ENCODE assay signal across 29 mouse cellular contexts in genomic region chr11:35559386-35559785, GRCm38 (mm10).
DNase-seq lines count a peak whose midpoint lies in the region; ATAC-seq lines count a peak whose summit lies in the region.
"Had no signal": no experiment of that assay in that cellular context is flagged by ENCODE, and none has a peak within 500 bp of the region (broad histone marks: within the 10 kb centered on the region; RNA-seq: fewer than 3 reads in every experiment).

No protein-coding gene starts in this region.

- no peaks in the 10 kb centered on the region for H3K9me3 ChIP-seq in forebrain, embryonic 14.5 days (replicated peaks; ENCODE audit: control insufficient read depth, low read length)
- no peaks in the 10 kb centered on the region for H3K9me3 ChIP-seq in forebrain, embryonic 11.5 days (ENCODE audit: control insufficient read depth, low read length)
- no peaks in the 10 kb centered on the region for H3K9me3 ChIP-seq in limb, embryonic 12.5 days
- no peaks in the 10 kb centered on the region for H3K9me3 ChIP-seq in limb, embryonic 10.5 days (replicated peaks)
- H3K9me3 ChIP-seq in midbrain, embryonic 10.5 days (replicated peaks) = no peaks in the 10 kb centered on the region
- H3K9me3 ChIP-seq in midbrain, embryonic 14.5 days (ENCODE audit: control insufficient read depth, low read length) = no peaks in the 10 kb centered on the region
- H3K9me3 ChIP-seq: embryonic facial prominence, embryonic 13.5 days; embryonic facial prominence, embryonic 15.5 days; forebrain, embryonic 10.5 days; forebrain, embryonic 13.5 days had no signal

- no peaks in the 10 kb centered on the region for H3K36me3 ChIP-seq in forebrain, embryonic 14.5 days (ENCODE audit: control insufficient read depth, insufficient read depth, low read length)
- H3K36me3 ChIP-seq in forebrain, embryonic 11.5 days (ENCODE audit: control insufficient read depth, insufficient read depth, low read length) = no peaks in the 10 kb centered on the region
- H3K36me3 ChIP-seq in limb, embryonic 12.5 days = no peaks in the 10 kb centered on the region
- no peaks in the 10 kb centered on the region for H3K36me3 ChIP-seq in limb, embryonic 10.5 days
- H3K36me3 ChIP-seq in midbrain, embryonic 10.5 days = no peaks in the 10 kb centered on the region
- no peaks in the 10 kb centered on the region for H3K36me3 ChIP-seq in midbrain, embryonic 14.5 days (ENCODE audit: control insufficient read depth, insufficient read depth, low read length)
- H3K36me3 ChIP-seq: embryonic facial prominence, embryonic 13.5 days; embryonic facial prominence, embryonic 15.5 days; forebrain, embryonic 10.5 days; G1E had no signal

- H3K9ac ChIP-seq in forebrain, embryonic 14.5 days (ENCODE audit: low read length) = no peak overlapping the region
- no peak overlapping the region for H3K9ac ChIP-seq in forebrain, embryonic 11.5 days (ENCODE audit: low read length)
- H3K9ac ChIP-seq in limb, embryonic 12.5 days (replicated peaks) = 0 out of 2 replicates have a peak overlapping the region, but pooled peaks have one; percentile 23
- H3K9ac ChIP-seq in midbrain, embryonic 14.5 days (replicated peaks; ENCODE audit: low read length) = no peak overlapping the region
- H3K9ac ChIP-seq: embryonic facial prominence, embryonic 13.5 days; embryonic facial prominence, embryonic 15.5 days; forebrain, embryonic 13.5 days had no signal

- no peak overlapping the region for H3K4me2 ChIP-seq in forebrain, embryonic 14.5 days (ENCODE audit: low read length)
- H3K4me2 ChIP-seq in forebrain, embryonic 11.5 days (ENCODE audit: low read depth, low read length, severe bottlenecking) = no peak overlapping the region
- no peak overlapping the region for H3K4me2 ChIP-seq in limb, embryonic 12.5 days
- H3K4me2 ChIP-seq in midbrain, embryonic 14.5 days (ENCODE audit: low read length) = no peak overlapping the region
- H3K4me2 ChIP-seq: embryonic facial prominence, embryonic 13.5 days; embryonic facial prominence, embryonic 15.5 days; forebrain, embryonic 13.5 days had no signal

- 0 out of 2 replicates have a peak, but pooled peaks cover 3% of the 10 kb centered on the region for H3K4me1 ChIP-seq in forebrain, embryonic 14.5 days (ENCODE audit: control insufficient read depth, insufficient read depth, low read length)
- peaks cover 2% of the 10 kb centered on the region for H3K4me1 ChIP-seq in forebrain, embryonic 11.5 days (replicated peaks; ENCODE audit: control insufficient read depth, insufficient read depth, low read length)
- peaks cover 79% of the 10 kb centered on the region for H3K4me1 ChIP-seq in limb, embryonic 12.5 days (replicated peaks)
- peaks cover 60% of the 10 kb centered on the region for H3K4me1 ChIP-seq in limb, embryonic 10.5 days
- H3K4me1 ChIP-seq in midbrain, embryonic 10.5 days = peaks cover 34% of the 10 kb centered on the region
- H3K4me1 ChIP-seq in midbrain, embryonic 14.5 days (ENCODE audit: control insufficient read depth, insufficient read depth, low read length) = peaks cover 11% of the 10 kb centered on the region; the same call in 1 of the 2 replicates

- H3K27me3 ChIP-seq in forebrain, embryonic 14.5 days (replicated peaks; ENCODE audit: control insufficient read depth, insufficient read depth, low read length) = peaks cover 70% of the 10 kb centered on the region
- H3K27me3 ChIP-seq in forebrain, embryonic 11.5 days (ENCODE audit: control insufficient read depth, insufficient read depth, low read length) = peaks cover 8% of the 10 kb centered on the region; the same call in 1 of the 2 replicates
- no peaks in the 10 kb centered on the region for H3K27me3 ChIP-seq in limb, embryonic 12.5 days
- peaks cover 7% of the 10 kb centered on the region; the same call in 1 of the 2 replicates for H3K27me3 ChIP-seq in limb, embryonic 10.5 days (ENCODE audit: low read depth, poor library complexity, severe bottlenecking)
- peaks cover 57% of the 10 kb centered on the region for H3K27me3 ChIP-seq in midbrain, embryonic 10.5 days (ENCODE audit: low read depth, poor library complexity, severe bottlenecking)
- H3K27me3 ChIP-seq in midbrain, embryonic 14.5 days (ENCODE audit: control insufficient read depth, insufficient read depth, low read length) = no peaks in the 10 kb centered on the region
- H3K27me3 ChIP-seq: embryonic facial prominence, embryonic 13.5 days; embryonic facial prominence, embryonic 15.5 days had no signal

- H3K27ac ChIP-seq in forebrain, embryonic 14.5 days (ENCODE audit: low read depth, low read length) = no peak overlapping the region
- H3K27ac ChIP-seq in forebrain, embryonic 11.5 days (ENCODE audit: low read depth, low read length) = no peak overlapping the region
- peak overlapping the region; percentile 17; the same call in 1 of the 2 replicates for H3K27ac ChIP-seq in limb, embryonic 12.5 days
- no peak overlapping the region for H3K27ac ChIP-seq in limb, embryonic 10.5 days
- 0 out of 2 replicates have a peak overlapping the region, but pooled peaks have one; percentile 2 for H3K27ac ChIP-seq in midbrain, embryonic 10.5 days (replicated peaks)
- H3K27ac ChIP-seq in midbrain, embryonic 14.5 days (replicated peaks; ENCODE audit: low read depth, low read length) = no peak overlapping the region
- H3K27ac ChIP-seq: embryonic facial prominence, embryonic 13.5 days; embryonic facial prominence, embryonic 15.5 days; forebrain, embryonic 10.5 days; forebrain, embryonic 13.5 days had no signal

- ATAC-seq in forebrain, embryonic 14.5 days = no peak
- no peak for ATAC-seq in forebrain, embryonic 11.5 days (replicated peaks; ENCODE audit: low FRiP score)
- ATAC-seq in limb, embryonic 12.5 days (ENCODE audit: insufficient number of reproducible peaks, insufficient read depth, low FRiP score, low TSS enrichment, low read depth) = no peak
- no peak for ATAC-seq in midbrain, embryonic 14.5 days (ENCODE audit: low FRiP score, low TSS enrichment)
- ATAC-seq: activated CD4-positive, CD25-positive, alpha-beta regulatory T cell, adult 4 months; CD4-positive, CD25-positive, alpha-beta regulatory T cell, adult 4 months; forebrain, embryonic 13.5 days; forebrain, embryonic 16.5 days; Patski had no signal

- no peak overlapping the region for H3K4me3 ChIP-seq in forebrain, embryonic 14.5 days (ENCODE audit: low read depth, low read length)
- H3K4me3 ChIP-seq in forebrain, embryonic 11.5 days (ENCODE audit: low read depth, low read length) = no peak overlapping the region
- H3K4me3 ChIP-seq in limb, embryonic 12.5 days (replicated peaks) = no peak overlapping the region
- H3K4me3 ChIP-seq in limb, embryonic 10.5 days = no peak overlapping the region
- no peak overlapping the region for H3K4me3 ChIP-seq in midbrain, embryonic 10.5 days
- no peak overlapping the region for H3K4me3 ChIP-seq in midbrain, embryonic 14.5 days (replicated peaks; ENCODE audit: low read depth, low read length)
- H3K4me3 ChIP-seq: embryonic facial prominence, embryonic 13.5 days; embryonic facial prominence, embryonic 15.5 days; erythroblast, embryonic 14.5 days; forebrain, embryonic 10.5 days; forebrain, embryonic 13.5 days had no signal

- peak; percentile 53 for DNase-seq in forebrain, embryonic 14.5 days (ENCODE audit: low spot score)
- no peak for DNase-seq in forebrain, embryonic 11.5 days (ENCODE audit: low spot score)
- DNase-seq in limb, embryonic 10.5 days (ENCODE audit: low spot score) = no peak
- no peak for DNase-seq in midbrain, embryonic 10.5 days (ENCODE audit: low spot score)
- no peak for DNase-seq in midbrain, embryonic 14.5 days
- peak; percentile 49 for DNase-seq in retina, postnatal 1 day
- no peak for DNase-seq in retina, embryonic 14.5 days (ENCODE audit: low spot score)
- DNase-seq: adrenal gland, adult 8-10 months; adrenal gland, postnatal 14 days; adrenal gland, postnatal 36 days; B cell, adult 2 months; cerebellum, adult 11 months; cerebellum, adult 18-20 months; cerebellum, adult 8-10 months; cerebellum, adult 9-11 months; cerebellum, postnatal 14 days; cerebellum, postnatal 36 days; embryo, embryonic 11 days had no signal

- 33% methylated on average over 3 of the region's 3 CpGs for WGBS in forebrain, embryonic 14.5 days
- 62% methylated on average over 3 of the region's 3 CpGs for WGBS in forebrain, embryonic 11.5 days
- 62% methylated on average over 3 of the region's 3 CpGs for WGBS in limb, embryonic 12.5 days
- 94% methylated on average over 3 of the region's 3 CpGs for WGBS in limb, embryonic 10.5 days
- 84% methylated on average over 3 of the region's 3 CpGs for WGBS in midbrain, embryonic 10.5 days
- 63% methylated on average over 3 of the region's 3 CpGs for WGBS in midbrain, embryonic 14.5 days

Comparison
In these comparisons a context has a peak if more than half of its experiments do, and no peak if none do; other contexts are left out.
1. DNase-seq: peak in forebrain, embryonic 14.5 days (single experiment) and retina, postnatal 1 day (single experiment); none in forebrain, embryonic 11.5 days (single experiment), limb, embryonic 10.5 days (single experiment), midbrain, embryonic 10.5 days (single experiment), midbrain, embryonic 14.5 days (single experiment) and retina, embryonic 14.5 days (single experiment).
2. H3K27ac ChIP-seq: peak in limb, embryonic 12.5 days (single experiment) and midbrain, embryonic 10.5 days (single experiment); none in forebrain, embryonic 14.5 days (single experiment), forebrain, embryonic 11.5 days (single experiment), limb, embryonic 10.5 days (single experiment) and midbrain, embryonic 14.5 days (single experiment).